Mouse (Mus musculus) heart, embryonic 15.5 days (tissue): ENCODE measurements around the gene Cdh11. TPM values are rescaled to one million over a fixed set of nuclear protein-coding genes. Genes with fewer than 3 reads are reported as not detected.

Experiments used
- ATAC-seq: fragments of 200-750 bp; cut with Nextera tagmentation; replicated peaks from 2 replicates; pipeline ENCODE4 v1.8.0; 2017; ENCODE audit warnings: low read depth, moderate TSS enrichment; ENCODE audit not compliant: insufficient number of reproducible peaks, insufficient read depth, low FRiP score
- H3K27ac ChIP-seq: fragments of 300-500 bp; sonication (generic); 2 replicates; pipeline ENCODE4 v1.5.1; 2015; ENCODE audit warnings: mild to moderate bottlenecking, inconsistent platforms
- H3K27me3 ChIP-seq: fragments of 300-500 bp; sonication (generic); 2 replicates; pipeline ENCODE4 v1.6.1; 2015; ENCODE audit warnings: inconsistent platforms
- H3K36me3 ChIP-seq: fragments of 300-500 bp; sonication (generic); 2 replicates; pipeline ENCODE4 v1.6.1; 2015; ENCODE audit warnings: mild to moderate bottlenecking, inconsistent platforms
- H3K4me1 ChIP-seq: fragments of 300-500 bp; sonication (generic); replicated peaks from 2 replicates; pipeline ENCODE4 v1.6.1; 2015; ENCODE audit warnings: inconsistent platforms
- H3K4me2 ChIP-seq: fragments of 300-500 bp; sonication (generic); 2 replicates; pipeline ENCODE4 v1.6.1; 2015; ENCODE audit warnings: inconsistent platforms, mild to moderate bottlenecking, moderate library complexity
- H3K4me3 ChIP-seq: fragments of 300-500 bp; sonication (generic); 2 replicates; pipeline ENCODE4 v1.5.1; 2015; ENCODE audit warnings: mild to moderate bottlenecking, inconsistent platforms
- H3K9ac ChIP-seq: fragments of 300-500 bp; sonication (generic); 2 replicates; pipeline ENCODE4 v1.6.1; 2015; ENCODE audit warnings: mild to moderate bottlenecking, inconsistent platforms
- H3K9me3 ChIP-seq: fragments of 300-500 bp; sonication (generic); replicated peaks from 2 replicates; pipeline ENCODE4 v1.6.1; 2016; ENCODE audit warnings: inconsistent platforms
- WGBS: fragments of 180-500 bp; shearing (Covaris S2); methylation state at CpG from one replicate; pipeline ENCODE4 v1.1.7; 2015; ENCODE audit warnings: mixed read lengths; 5-methylcytosine and 5-hydroxymethylcytosine counted together
- polyA plus RNA-seq: library from polyadenylated mRNA; unstranded; fragments of >200 nt; fragmentation: Nextera tagmentation; extraction: Ambion mirVana; gene quantifications from 2 replicates; pipeline ENCODE4 v1.2.1, GENCODE M21; 2015

Cdh11 gene
- polyA plus RNA-seq, 1 experiment from 2014 or later = 42.2 TPM

DNA sequence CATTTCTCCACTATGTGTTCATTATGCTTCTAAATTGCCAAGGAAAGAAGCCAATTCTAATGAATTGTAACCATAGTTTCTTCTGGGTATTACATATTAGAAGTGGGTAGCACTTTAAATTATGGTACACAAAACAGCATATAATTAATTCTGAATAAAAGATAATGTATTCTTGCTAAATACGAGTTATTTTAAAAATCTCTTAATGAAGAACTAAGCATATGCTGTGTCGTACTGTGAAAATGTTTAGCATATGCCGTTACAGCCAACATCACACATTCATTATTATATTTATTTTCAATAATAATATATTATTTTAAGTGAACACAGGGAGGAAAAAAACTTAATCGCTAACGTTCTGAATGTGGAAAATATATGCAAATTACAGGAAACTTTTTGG lies 31.6 kb downstream of the Cdh11 start:
- ATAC-seq = no peak
- Histone ChIP-seq H3K4me1 (no peaks in the 10 kb centered on the region), H3K36me3 (no peaks in the 10 kb centered on the region), H3K4me3 (no peak overlapping the region), H3K9me3 (no peaks in the 10 kb centered on the region), H3K27ac (no peak overlapping the region), H3K9ac (no peak overlapping the region), H3K27me3 (no peaks in the 10 kb centered on the region), H3K4me2 (no peak overlapping the region)
- WGBS = 85% methylated on average over 5 of the region's 5 CpGs

GRCm38 (mm10) chr8:102742940-102743339 lies 42.5 kb downstream of the Cdh11 start:
- 51% methylated on average over 3 of the region's 3 CpGs for WGBS
- no peak overlapping the region for H3K9ac ChIP-seq
- no peaks in the 10 kb centered on the region for H3K27me3 ChIP-seq
- H3K9me3 ChIP-seq = no peaks in the 10 kb centered on the region
- no peak overlapping the region for H3K4me3 ChIP-seq
- peaks cover 12% of the 10 kb centered on the region for H3K4me1 ChIP-seq
- H3K36me3 ChIP-seq = no peaks in the 10 kb centered on the region
- no peak for ATAC-seq
- no peak overlapping the region for H3K27ac ChIP-seq
- no peak overlapping the region for H3K4me2 ChIP-seq

- Histone ChIP-seq H3K4me3 (no peak overlapping the region), H3K27me3 (no peaks in the 10 kb centered on the region), H3K4me2 (no peak overlapping the region), H3K4me1 (peaks cover 13% of the 10 kb centered on the region), H3K27ac (no peak overlapping the region), H3K36me3 (no peaks in the 10 kb centered on the region), H3K9ac (no peak overlapping the region), H3K9me3 (no peaks in the 10 kb centered on the region)
- ATAC-seq = no peak
- WGBS = 74% methylated on average over 5 of the region's 5 CpGs
Observed at GRCm38 (mm10) chr8:102742008-102742591, 43.3 kb downstream of the Cdh11 start.

DNA sequence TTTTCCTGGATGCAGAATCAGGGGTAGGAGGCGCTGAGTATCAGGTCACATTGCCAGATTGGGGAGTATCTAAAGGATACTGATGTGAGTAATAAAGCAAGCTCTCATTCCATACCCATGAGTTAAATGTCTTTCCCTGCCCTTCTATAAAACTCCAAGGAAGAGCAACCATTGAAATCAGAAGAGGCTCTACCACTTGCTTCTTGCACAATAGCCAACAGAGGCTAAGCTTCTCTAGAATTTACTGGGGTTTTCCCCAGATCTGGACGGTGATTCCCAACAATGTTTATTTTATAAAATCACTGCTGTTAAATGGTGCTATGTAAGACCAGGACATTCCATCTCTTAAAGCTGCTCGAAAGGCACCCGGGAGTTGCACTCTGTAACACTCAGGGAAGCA lies 44.5 kb downstream of the Cdh11 start:
- Histone ChIP-seq H3K27me3 (no peaks in the 10 kb centered on the region), H3K9ac (no peak overlapping the region), H3K4me2 (no peak overlapping the region), H3K36me3 (no peaks in the 10 kb centered on the region), H3K4me3 (no peak overlapping the region), H3K4me1 (peaks cover 18% of the 10 kb centered on the region), H3K9me3 (no peaks in the 10 kb centered on the region), H3K27ac (no peak overlapping the region)
- ATAC-seq = no peak
- WGBS = 65% methylated on average over 4 of the region's 4 CpGs

- no peak for ATAC-seq
- Histone ChIP-seq H3K9me3 (no peaks in the 10 kb centered on the region), H3K4me2 (no peak overlapping the region), H3K4me3 (no peak overlapping the region), H3K27me3 (no peaks in the 10 kb centered on the region), H3K27ac (no peak overlapping the region), H3K36me3 (no peaks in the 10 kb centered on the region), H3K9ac (no peak overlapping the region), H3K4me1 (peaks cover 18% of the 10 kb centered on the region)
- 77% methylated on average over 7 of the region's 7 CpGs for WGBS
Observed at GRCm38 (mm10) chr8:102738961-102739487, 46.4 kb downstream of the Cdh11 start.

DNA sequence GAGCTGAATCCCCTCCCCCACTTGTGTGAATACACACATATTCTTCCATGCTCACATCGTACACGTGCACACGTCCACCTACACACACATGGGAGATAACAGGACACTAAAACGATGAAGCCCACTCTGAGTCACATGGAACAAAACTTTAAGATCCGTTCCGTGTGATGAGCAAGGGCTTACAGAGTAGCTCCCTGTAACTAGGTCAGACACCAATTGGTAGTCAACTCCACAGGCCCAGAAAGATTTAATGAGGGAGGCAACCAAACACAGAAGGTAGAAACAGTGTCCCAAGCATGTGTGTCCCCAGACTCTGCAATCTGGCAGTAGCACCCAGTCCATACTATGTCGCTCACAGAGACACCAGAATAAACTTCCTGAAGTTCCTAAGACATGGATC lies 47.0 kb downstream of the Cdh11 start:
- Histone ChIP-seq H3K36me3 (no peaks in the 10 kb centered on the region), H3K27ac (no peak overlapping the region)
- 77% methylated on average over 7 of the region's 7 CpGs for WGBS

DNA sequence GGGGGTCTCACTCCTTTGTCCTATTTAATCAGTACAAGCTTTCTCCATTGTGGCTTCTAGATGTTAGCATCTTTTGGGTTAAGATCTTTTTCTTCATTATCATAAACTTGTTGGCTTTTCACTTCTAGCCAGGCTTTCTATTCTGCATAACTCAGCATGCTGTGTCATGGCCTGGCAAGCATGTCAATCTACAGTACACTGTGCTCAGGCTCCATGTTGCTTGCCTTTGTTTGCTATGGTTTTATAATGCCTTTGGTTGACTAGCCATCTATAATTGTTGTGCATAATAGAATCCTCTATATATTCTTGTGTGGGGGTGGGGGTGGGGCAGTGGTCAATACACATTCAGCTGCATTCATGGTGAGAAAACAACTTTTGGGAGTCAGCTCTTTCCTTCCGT lies 51.0 kb downstream of the Cdh11 start:
- peaks cover 13% of the 10 kb centered on the region for H3K4me1 ChIP-seq
- H3K9me3 ChIP-seq = no peaks in the 10 kb centered on the region
- H3K4me2 ChIP-seq = no peak overlapping the region
- ATAC-seq = no peak
- no peaks in the 10 kb centered on the region for H3K27me3 ChIP-seq
- H3K9ac ChIP-seq = no peak overlapping the region
- H3K27ac ChIP-seq = no peak overlapping the region
- no peaks in the 10 kb centered on the region for H3K36me3 ChIP-seq
- H3K4me3 ChIP-seq = no peak overlapping the region
- 81% methylated on average over 1 of the region's 1 CpGs for WGBS

More for the DNA sequence above, 47.0 kb downstream of the Cdh11 start:
- Histone ChIP-seq H3K4me1 (peaks cover 18% of the 10 kb centered on the region), H3K9ac (no peak overlapping the region), H3K4me3 (no peak overlapping the region), H3K9me3 (no peaks in the 10 kb centered on the region), H3K4me2 (no peak overlapping the region), H3K27me3 (no peaks in the 10 kb centered on the region)
- ATAC-seq = no peak

DNA sequence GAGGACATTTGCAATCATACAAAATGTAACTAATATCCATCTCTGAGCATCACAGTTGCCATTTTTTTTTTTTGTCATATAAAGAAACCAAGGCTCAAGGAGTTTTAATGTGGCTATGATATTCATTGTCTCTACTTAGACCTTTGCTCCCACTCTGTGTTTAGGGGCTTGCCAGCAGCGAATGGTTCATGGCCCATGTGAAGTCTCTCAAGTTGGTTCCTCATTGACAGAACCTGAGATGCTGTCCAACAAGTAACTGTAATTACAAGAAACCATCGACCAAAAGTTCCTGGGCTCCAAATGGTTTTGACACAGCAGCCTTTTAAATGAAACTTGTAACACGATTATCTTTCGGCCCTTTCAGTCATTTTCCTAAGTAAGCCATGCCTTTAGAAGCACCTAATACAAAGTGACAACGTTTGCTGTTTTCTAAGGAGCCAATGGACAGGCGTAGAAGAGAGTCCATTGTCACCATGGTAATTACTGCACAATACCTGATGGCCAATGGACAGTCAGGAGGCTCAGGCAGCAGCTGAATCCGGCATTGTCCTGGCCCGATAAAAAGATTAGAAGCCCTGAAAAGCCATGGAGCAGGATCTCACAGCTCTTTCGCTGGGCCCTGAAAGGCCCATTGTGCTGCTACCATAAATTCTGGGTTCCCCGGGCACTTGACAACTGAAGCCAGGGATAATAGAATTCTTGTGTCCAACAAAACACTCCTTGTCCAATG lies 59.1 kb downstream of the Cdh11 start:
- H3K36me3 ChIP-seq = no peaks in the 10 kb centered on the region
- no peak overlapping the region for H3K4me3 ChIP-seq
- ATAC-seq = no peak
- H3K4me2 ChIP-seq = no peak overlapping the region
- H3K27ac ChIP-seq = no peak overlapping the region
- H3K9me3 ChIP-seq = no peaks in the 10 kb centered on the region
- H3K27me3 ChIP-seq = no peaks in the 10 kb centered on the region
- no peaks in the 10 kb centered on the region for H3K4me1 ChIP-seq
- 76% methylated on average over 10 of the region's 10 CpGs for WGBS
- no peak overlapping the region for H3K9ac ChIP-seq

GRCm38 (mm10) chr8:102725496-102725895 lies 59.9 kb downstream of the Cdh11 start:
- H3K4me2 ChIP-seq = no peak overlapping the region
- no peak overlapping the region for H3K9ac ChIP-seq
- H3K27ac ChIP-seq = no peak overlapping the region
- 71% methylated on average over 3 of the region's 3 CpGs for WGBS
- H3K4me1 ChIP-seq = no peaks in the 10 kb centered on the region
- H3K36me3 ChIP-seq = no peaks in the 10 kb centered on the region
- H3K9me3 ChIP-seq = no peaks in the 10 kb centered on the region
- no peaks in the 10 kb centered on the region for H3K27me3 ChIP-seq
- no peak overlapping the region for H3K4me3 ChIP-seq
- ATAC-seq = no peak

DNA sequence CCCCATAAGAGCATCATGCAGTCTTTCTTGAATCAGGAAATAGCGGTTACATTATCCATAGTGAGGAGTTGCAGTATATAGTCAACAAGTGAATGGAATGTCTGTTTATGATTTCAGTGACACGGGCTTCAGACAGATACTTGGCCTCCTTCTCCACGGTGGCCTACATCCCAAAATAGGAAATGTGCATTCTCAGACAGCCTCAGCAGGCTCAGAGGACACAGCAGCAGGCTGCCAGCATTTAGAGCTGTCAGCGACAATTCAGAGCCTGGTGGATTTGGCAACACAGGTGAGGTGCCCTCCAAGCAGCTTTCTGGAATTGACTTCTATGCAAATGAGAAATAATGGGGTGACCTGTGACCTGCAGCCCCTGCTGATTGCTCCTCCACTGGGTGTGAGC lies 69.5 kb downstream of the Cdh11 start:
- Histone ChIP-seq H3K4me3 (no peak overlapping the region), H3K9ac (no peak overlapping the region), H3K4me1 (peaks cover 8% of the 10 kb centered on the region), H3K36me3 (no peaks in the 10 kb centered on the region), H3K4me2 (peak overlapping the region; percentile 26), H3K9me3 (no peaks in the 10 kb centered on the region), H3K27ac (peak overlapping the region; percentile 63), H3K27me3 (no peaks in the 10 kb centered on the region)
- WGBS = 30% methylated on average over 4 of the region's 4 CpGs
- peak; percentile 67; the same call in 1 of the 2 replicates for ATAC-seq

DNA sequence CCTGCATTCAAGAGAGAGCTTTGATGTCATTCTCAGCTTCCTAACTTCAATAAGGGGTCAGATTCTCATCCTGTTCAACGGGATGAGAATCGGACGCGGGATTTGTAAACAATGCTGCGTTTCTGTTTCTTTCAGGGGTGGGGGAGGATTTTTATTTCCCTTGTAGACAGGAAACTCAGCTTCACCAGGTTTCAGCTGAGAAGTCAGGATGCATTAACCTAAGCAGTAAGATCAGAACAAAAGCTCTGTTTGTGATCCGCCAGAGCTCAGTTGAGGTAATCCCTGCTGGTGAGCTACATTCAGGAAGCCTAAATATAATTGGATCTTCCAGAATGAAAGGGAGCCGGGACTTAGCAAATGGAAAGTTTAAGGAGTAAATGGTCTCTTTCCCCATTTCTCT lies 78.1 kb downstream of the Cdh11 start:
- no peak overlapping the region for H3K9ac ChIP-seq
- no peak overlapping the region for H3K27ac ChIP-seq
- H3K4me2 ChIP-seq = peak overlapping the region; percentile 32
- H3K4me3 ChIP-seq = no peak overlapping the region
- H3K4me1 ChIP-seq = peaks cover 5% of the 10 kb centered on the region; the same call in 1 of the 2 replicates
- H3K27me3 ChIP-seq = no peaks in the 10 kb centered on the region
- no peak for ATAC-seq
- 16% methylated on average over 7 of the region's 7 CpGs for WGBS
- no peaks in the 10 kb centered on the region for H3K36me3 ChIP-seq
- no peaks in the 10 kb centered on the region for H3K9me3 ChIP-seq
